Mouse (Mus musculus) MEL (cell line): ENCODE measurements around the gene Adamtsl3. TPM values are rescaled to one million over a fixed set of nuclear protein-coding genes. Genes with fewer than 3 reads are reported as not detected.

Experiments used
- DNase-seq: peaks from one replicate; pipeline ENCODE4 v3.0.0; 2011; ENCODE audit warnings: low read depth, low spot score
- H3K27ac ChIP-seq: 2 replicates; pipeline ENCODE4 v1.5.1; 2012; ENCODE audit warnings: low read depth, mild to moderate bottlenecking, control low read depth, low read length, moderate library complexity; ENCODE audit not compliant: control insufficient read depth
- H3K27me3 ChIP-seq, 2 experiments: fragments of 150-350 bp in 1 of 2; sonication (generic) in 1 of 2; 2 replicates each; pipeline ENCODE4 v1.6.1; 2012; ENCODE audit warnings: low read length in 2 of 2, mild to moderate bottlenecking in 2 of 2, improper control_type of control experiment in 1 of 2, moderate library complexity in 1 of 2; ENCODE audit not compliant: insufficient read depth in 2 of 2, control insufficient read depth in 1 of 2
- H3K36me3 ChIP-seq, 2 experiments: 2 replicates each; pipeline ENCODE4 v1.6.1; 2012 to 2014; ENCODE audit warnings: low read length in 2 of 2, improper control_type of control experiment in 1 of 2, inconsistent platforms in 1 of 2, mild to moderate bottlenecking in 1 of 2; ENCODE audit not compliant: insufficient read depth in 2 of 2, control insufficient read depth in 1 of 2
- H3K4me1 ChIP-seq, 2 experiments: fragments of 150-350 bp in 1 of 2; sonication (generic) in 1 of 2; 2 replicates each; pipeline ENCODE4 v1.6.1; 2012; ENCODE audit warnings: low read length in 2 of 2, improper control_type of control experiment in 1 of 2, mild to moderate bottlenecking in 1 of 2; ENCODE audit not compliant: insufficient read depth in 2 of 2, control insufficient read depth in 1 of 2
- H3K4me3 ChIP-seq, 2 experiments: fragments of 150-350 bp in 1 of 2; sonication (generic) in 1 of 2; 2 replicates each; pipeline ENCODE4 v1.5.1; 2012; ENCODE audit warnings: low read depth in 2 of 2, low read length in 2 of 2, mild to moderate bottlenecking in 2 of 2, moderate library complexity in 2 of 2, control low read depth in 1 of 2, improper control_type of control experiment in 1 of 2; ENCODE audit not compliant: control insufficient read depth in 1 of 2, insufficient read depth in 1 of 2
- H3K79me2 ChIP-seq: 2 replicates; pipeline ENCODE4 v1.6.1; 2012; ENCODE audit warnings: mild to moderate bottlenecking, low read length, moderate library complexity; ENCODE audit not compliant: control insufficient read depth, poor library complexity, insufficient read depth
- H3K9ac ChIP-seq: 2 replicates; pipeline ENCODE4 v1.6.1; 2012; ENCODE audit warnings: low read depth, mild to moderate bottlenecking, control low read depth, low read length, moderate library complexity; ENCODE audit not compliant: control insufficient read depth, poor library complexity, severe bottlenecking
- H3K9me3 ChIP-seq: fragments of 150-350 bp; sonication (generic); replicated peaks from 2 replicates; pipeline ENCODE4 v1.6.1; 2012; ENCODE audit warnings: mild to moderate bottlenecking, low read length, improper control_type of control experiment, moderate library complexity; ENCODE audit not compliant: insufficient read depth
- ELF1 ChIP-seq: IDR thresholded peaks from 2 replicates; pipeline ENCODE4 v1.6.1; 2014; ENCODE audit warnings: low read depth, mild to moderate bottlenecking, inconsistent platforms, low read length, improper control_type of control experiment, moderate library complexity
- ETS1 ChIP-seq: IDR thresholded peaks from 2 replicates; pipeline ENCODE4 v1.6.1; 2012; ENCODE audit warnings: low read depth, mild to moderate bottlenecking, inconsistent platforms, low read length, improper control_type of control experiment, moderate library complexity
- HCFC1 ChIP-seq: IDR thresholded peaks from 2 replicates; pipeline ENCODE4 v1.6.1; 2012; ENCODE audit warnings: low read depth, mild to moderate bottlenecking, inconsistent platforms, low read length, improper control_type of control experiment, moderate library complexity
- MXI1 ChIP-seq: IDR thresholded peaks from 2 replicates; pipeline ENCODE4 v1.6.1; 2011; ENCODE audit warnings: mild to moderate bottlenecking, low read depth, low read length, improper control_type of control experiment
- MYB ChIP-seq: IDR thresholded peaks from 2 replicates; pipeline ENCODE4 v1.6.1; 2011; ENCODE audit warnings: mild to moderate bottlenecking, low read depth, low read length, improper control_type of control experiment
- MYC ChIP-seq: IDR thresholded peaks from 2 replicates; pipeline ENCODE4 v1.6.1; 2011; ENCODE audit warnings: low read depth, mild to moderate bottlenecking, low read length, improper control_type of control experiment, moderate library complexity
- POLR2AphosphoS5 ChIP-seq: IDR thresholded peaks from 2 replicates; pipeline ENCODE4 v1.6.1; 2012; ENCODE audit warnings: low read depth, borderline replicate concordance, mild to moderate bottlenecking, inconsistent platforms, low read length, moderate library complexity, mixed read lengths
- RAD21 ChIP-seq: IDR thresholded peaks from 2 replicates; pipeline ENCODE4 v1.6.1; 2011; ENCODE audit warnings: mild to moderate bottlenecking, low read depth, low read length, improper control_type of control experiment
- UBTF ChIP-seq: IDR thresholded peaks from 2 replicates; pipeline ENCODE4 v1.6.1; 2012; ENCODE audit warnings: low read depth, mild to moderate bottlenecking, inconsistent platforms, low read length, improper control_type of control experiment, moderate library complexity, borderline replicate concordance; ENCODE audit not compliant: insufficient read depth
- ZC3H11A ChIP-seq: IDR thresholded peaks from 2 replicates; pipeline ENCODE4 v1.6.1; 2012; ENCODE audit warnings: low read depth, mild to moderate bottlenecking, inconsistent platforms, low read length, improper control_type of control experiment
- ZMIZ1 ChIP-seq: IDR thresholded peaks from 2 replicates; pipeline ENCODE4 v1.6.1; 2012; ENCODE audit warnings: low read depth, mild to moderate bottlenecking, inconsistent platforms, low read length, improper control_type of control experiment, moderate library complexity
- ZNF384 ChIP-seq: IDR thresholded peaks from 2 replicates; pipeline ENCODE4 v1.6.1; 2012; ENCODE audit warnings: low read depth, mild to moderate bottlenecking, inconsistent platforms, low read length, improper control_type of control experiment
- polyA plus RNA-seq, 2 experiments: library from polyadenylated mRNA; stranded (reverse) in 1 of 2; unstranded in 1 of 2; fragments of >175 nt in 1 of 2; fragments of >200 nt in 1 of 2; gene quantifications; 2 replicates each; pipeline versions ENCODE4 v1.2.1 to v1.2.4; 2012; ENCODE audit warnings: low replicate concordance in 2 of 2, low read depth in 1 of 2; ENCODE audit not compliant: insufficient read length in 2 of 2, insufficient read depth in 1 of 2, missing spikeins in 1 of 2
- total RNA-seq: library from RNA; depleted of rRNA; stranded (reverse); fragments of 300-350 nt; gene quantifications from 2 replicates; pipeline ENCODE4 v1.2.3, GENCODE M21; 2012

The Adamtsl3 gene
- total and polyA plus RNA-seq, 3 experiments = not detected

GRCm38 (mm10) chr7:82530583-82530982 lies 195.1 kb downstream of the Adamtsl3 start:
- Histone ChIP-seq H3K36me3 (no peaks in the 10 kb centered on the region), H3K9ac (no peak overlapping the region), H3K9me3 (no peaks in the 10 kb centered on the region), H3K27ac (no peak overlapping the region), H3K4me3 (no peak overlapping the region), H3K79me2 (no peaks in the 10 kb centered on the region), H3K27me3 (no peaks in the 10 kb centered on the region), H3K4me1 (no peaks in the 10 kb centered on the region)
- TF ChIP-seq ETS1 (no peak), ZNF384 (no peak)
- DNase-seq = no peak

- DNase-seq = no peak
- Histone ChIP-seq H3K9me3 (no peaks in the 10 kb centered on the region), H3K4me1 (no peaks in the 10 kb centered on the region), H3K27me3 (no peaks in the 10 kb centered on the region), H3K36me3 (no peaks in the 10 kb centered on the region), H3K9ac (no peak overlapping the region), H3K27ac (no peak overlapping the region), H3K79me2 (no peaks in the 10 kb centered on the region), H3K4me3 (no peak overlapping the region)
- TF ChIP-seq ETS1 (no peak), MXI1 (no peak), MYC (no peak), POLR2AphosphoS5 (no peak), ZMIZ1 (no peak), ELF1 (no peak), UBTF (no peak), ZC3H11A (no peak), HCFC1 (no peak)
Measured at GRCm38 (mm10) chr7:82531376-82531775, 195.9 kb downstream of the Adamtsl3 start.

DNA sequence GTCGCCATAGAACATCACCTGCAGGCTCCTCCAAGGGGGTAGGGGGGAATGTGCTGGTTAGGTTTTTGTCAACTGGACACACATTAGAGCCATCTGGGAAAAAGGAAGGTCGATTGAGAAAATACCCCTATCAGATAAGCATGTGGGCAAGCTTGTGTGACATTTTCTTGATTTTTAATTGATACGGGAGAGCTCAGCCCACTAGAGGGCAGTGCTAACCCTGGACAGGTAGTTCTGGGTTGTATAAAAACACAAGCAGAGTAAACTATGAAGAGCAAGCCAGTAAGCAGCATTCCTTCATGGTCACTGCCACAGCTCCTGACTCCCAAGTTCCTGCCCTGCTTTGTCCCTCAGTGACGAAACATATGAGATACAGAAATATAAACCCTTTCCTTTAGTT lies 197.7 kb downstream of the Adamtsl3 start:
- TF ChIP-seq MXI1 (no peak), ZNF384 (no peak), RAD21 (peak; percentile 15), ELF1 (no peak), MYB (no peak)
- no peaks in the 10 kb centered on the region for H3K36me3 ChIP-seq
- no peak overlapping the region for H3K4me3 ChIP-seq
- no peaks in the 10 kb centered on the region for H3K4me1 ChIP-seq
- no peak for DNase-seq
- no peaks in the 10 kb centered on the region for H3K9me3 ChIP-seq
- no peak overlapping the region for H3K27ac ChIP-seq
- H3K79me2 ChIP-seq = no peaks in the 10 kb centered on the region
- no peaks in the 10 kb centered on the region for H3K27me3 ChIP-seq
- H3K9ac ChIP-seq = no peak overlapping the region
